Comparison of ENCODE assay signal across 7 mouse cellular contexts in genomic region chr3:136007846-136008245, GRCm38 (mm10).
DNase-seq lines count a peak whose midpoint lies in the region; ATAC-seq lines count a peak whose summit lies in the region.

No protein-coding gene starts in this region.

- peak; percentile 44 for DNase-seq in Muller cell, postnatal 12 days (ENCODE audit: inconsistent ontology term)
- DNase-seq in adipocyte (ENCODE audit: low spot score) = peak; percentile 32
- peak; percentile 93 for DNase-seq in embryonic facial prominence, embryonic 14.5 days (ENCODE audit: low spot score)
- DNase-seq in heart, postnatal 4 days = peak; percentile 71
- peak; percentile 64 to 85 for DNase-seq in left cerebral cortex, postnatal 10 days (ENCODE audit: extremely low spot score in 1 of 2, low spot score in 2 of 2)
- peak; percentile 70 to 86 for DNase-seq in right cerebral cortex, postnatal 10 days (ENCODE audit: low spot score in 2 of 2)
- no peak for DNase-seq in thymus, postnatal 4 days

- ATAC-seq in embryonic facial prominence, embryonic 14.5 days (ENCODE audit: low read depth) = peak; percentile 88

- WGBS in embryonic facial prominence, embryonic 14.5 days = 11% methylated on average over 9 of the region's 9 CpGs

- H3K4me2 ChIP-seq in embryonic facial prominence, embryonic 14.5 days (ENCODE audit: low read depth, low read length) = peak overlapping the region; percentile 47

- H3K4me3 ChIP-seq in embryonic facial prominence, embryonic 14.5 days (ENCODE audit: low read depth, low read length) = peak overlapping the region; percentile 19

- no peak overlapping the region for H3K27ac ChIP-seq in embryonic facial prominence, embryonic 14.5 days (replicated peaks; ENCODE audit: low read depth, low read length)

- H3K27me3 ChIP-seq in embryonic facial prominence, embryonic 14.5 days (replicated peaks; ENCODE audit: control insufficient read depth, insufficient read depth, low read length) = no peaks in the 10 kb centered on the region

- H3K9ac ChIP-seq in embryonic facial prominence, embryonic 14.5 days (ENCODE audit: low read depth, low read length) = no peak overlapping the region

- H3K9me3 ChIP-seq in embryonic facial prominence, embryonic 14.5 days (ENCODE audit: control insufficient read depth, low read length) = no peaks in the 10 kb centered on the region

- no peaks in the 10 kb centered on the region for H3K4me1 ChIP-seq in embryonic facial prominence, embryonic 14.5 days (ENCODE audit: control insufficient read depth, insufficient read depth, low read length)

- intact Hi-C loops in left cerebral cortex, postnatal 10 days (cut with DNase I) = no loop called here

- no peaks in the 10 kb centered on the region for H3K36me3 ChIP-seq in embryonic facial prominence, embryonic 14.5 days (ENCODE audit: control insufficient read depth, insufficient read depth, low read length)
